Mouse (Mus musculus): ENCODE measurements around the gene Zfp708. TPM values are rescaled to one million over a fixed set of nuclear protein-coding genes. Genes with fewer than 3 reads are reported as not detected.
A peak's percentile ranks its signal among the peaks of the same experiment; 100 is the strongest.

Zfp708 gene
- total and polyA plus RNA-seq, 3 experiments, result 0.39 to 0.81 TPM; not detected in 1

DNA sequence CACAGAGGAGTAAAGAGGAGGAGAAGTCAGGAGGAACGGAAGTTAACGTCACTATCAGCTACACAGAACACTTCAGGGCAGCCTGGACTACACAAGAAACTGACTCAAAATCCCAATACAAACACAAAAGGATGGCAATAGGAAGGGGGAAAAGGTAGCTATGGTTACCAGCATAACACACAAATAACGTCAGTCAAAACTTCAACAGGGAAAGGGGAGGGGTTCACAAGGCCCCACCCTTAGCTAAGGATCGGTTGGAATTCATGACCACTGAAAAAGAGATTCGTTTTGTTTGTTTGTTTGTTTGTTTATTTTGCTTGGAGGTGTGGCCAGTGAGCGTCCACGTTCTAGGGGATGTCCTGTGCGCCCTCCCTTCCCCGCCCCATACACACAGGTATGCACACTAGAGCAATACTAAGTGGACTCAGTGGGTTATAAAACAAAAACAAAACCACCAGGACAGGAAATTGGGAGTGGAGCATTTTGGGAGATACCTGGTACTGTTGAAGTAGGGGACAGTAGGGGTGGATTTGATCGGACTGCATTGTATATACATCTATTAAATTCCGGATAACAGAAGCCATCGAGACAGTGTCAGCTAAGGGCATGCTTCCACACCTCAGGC is 37.5 kb downstream of the Zfp708 start:
- peak; percentile 26 for DNase-seq (ENCODE audit: low read depth, low spot score)
- Histone ChIP-seq H3K9me3 (replicated peaks; ENCODE audit: insufficient read depth, low read length) (no peaks in the 10 kb centered on the region), H3K4me1 (ENCODE audit: control insufficient read depth in 1 of 2, insufficient read depth in 2 of 2, low read length in 2 of 2) (peaks cover 0 to 5% of the 10 kb centered on the region in 2 experiments; a peak in 1 of 4 replicates), H3K4me3 (ENCODE audit: control insufficient read depth in 1 of 2, insufficient read depth in 1 of 2, low read depth in 2 of 2, low read length in 2 of 2) (peak overlapping the region; percentile 84 to 99), H3K79me2 (ENCODE audit: control insufficient read depth, insufficient read depth, low read length, poor library complexity) (no peaks in the 10 kb centered on the region), H3K27ac (ENCODE audit: control insufficient read depth, low read depth, low read length) (peak overlapping the region; percentile 45), H3K36me3 (ENCODE audit: control insufficient read depth in 1 of 2, insufficient read depth in 2 of 2, low read length in 2 of 2) (peaks cover 0 to 3% of the 10 kb centered on the region in 2 experiments; a peak in 1 of 4 replicates), H3K9ac (ENCODE audit: control insufficient read depth, low read depth, low read length, poor library complexity, severe bottlenecking) (peak overlapping the region; percentile 78), H3K27me3 (ENCODE audit: control insufficient read depth in 1 of 2, insufficient read depth in 2 of 2, low read length in 2 of 2) (no peaks in the 10 kb centered on the region)
- no peak for TF ChIP-seq HCFC1 (IDR thresholded peaks at IDR 0.05; ENCODE audit: low read depth, low read length)
- no peak for TF ChIP-seq SMC3 (IDR thresholded peaks at IDR 0.05; ENCODE audit: low read depth, low read length)
- no peak for TF ChIP-seq E2F4 (IDR thresholded peaks at IDR 0.05; ENCODE audit: borderline replicate concordance, low read depth, low read length)
- TF ChIP-seq ZKSCAN1 (IDR thresholded peaks at IDR 0.05; ENCODE audit: low read depth, low read length), result no peak
- TF ChIP-seq ZC3H11A (IDR thresholded peaks at IDR 0.05; ENCODE audit: low read depth, low read length), result no peak
- TF ChIP-seq POLR2AphosphoS2 (IDR thresholded peaks at IDR 0.05; ENCODE audit: low read length), result no peak
- no peak for TF ChIP-seq POLR2A (IDR thresholded peaks at IDR 0.05; ENCODE audit: control insufficient read depth in 1 of 2, insufficient read depth in 1 of 2, low read depth in 1 of 2, low read length in 2 of 2, poor library complexity in 1 of 2)
- no peak for TF ChIP-seq MAX (IDR thresholded peaks at IDR 0.05; ENCODE audit: low read length)
- TF ChIP-seq UBTF (IDR thresholded peaks at IDR 0.05; ENCODE audit: borderline replicate concordance, insufficient read depth, low read depth, low read length), result no peak
- TF ChIP-seq SIN3A (IDR thresholded peaks at IDR 0.05; ENCODE audit: low read length), result no peak
- TF ChIP-seq TAL1 (IDR thresholded peaks at IDR 0.05; ENCODE audit: low read length), result no peak
- TF ChIP-seq POLR2AphosphoS5 (IDR thresholded peaks at IDR 0.05; ENCODE audit: borderline replicate concordance, low read depth, low read length), result no peak
- no peak for TF ChIP-seq CTCF (IDR thresholded peaks at IDR 0.05 in 2 of 3, conservative IDR thresholded peaks at IDR 0.05 in 1 of 3; ENCODE audit: control insufficient read depth in 1 of 3, insufficient read depth in 1 of 3, low read depth in 2 of 3, low read length in 3 of 3, poor library complexity in 1 of 3, severe bottlenecking in 1 of 3)
- no peak for TF ChIP-seq ELF1 (IDR thresholded peaks at IDR 0.05; ENCODE audit: low read depth, low read length)
- TF ChIP-seq RAD21 (IDR thresholded peaks at IDR 0.05; ENCODE audit: low read depth, low read length), result no peak
- no peak for TF ChIP-seq JUND (IDR thresholded peaks at IDR 0.05; ENCODE audit: low read depth, low read length)

Other genes starting within 250 kb of the Zfp708 start
- gene Gm10767, start 193.1 kb downstream of the Zfp708 start, total RNA-seq (2012; rRNA removed), result 0.42 and 0.58 TPM in 2 replicates
- 1 to 10 TPM in 1 of 2 experiments, not detected in 1; 1.2 TPM for gene Gm10767, start 193.1 kb downstream of the Zfp708 start, polyA plus RNA-seq (2012; ENCODE audit: insufficient read depth in 1 of 2, insufficient read length in 2 of 2, low read depth in 1 of 2, low replicate concordance in 2 of 2, missing spikeins in 1 of 2)
- gene Zfp712, start 36.8 kb downstream of the Zfp708 start, total RNA-seq (2012; rRNA removed), result 0.69 and 0.85 TPM in 2 replicates
- gene Zfp712, start 36.8 kb downstream of the Zfp708 start, polyA plus RNA-seq (2012; ENCODE audit: insufficient read depth in 1 of 2, insufficient read length in 2 of 2, low read depth in 1 of 2, low replicate concordance in 2 of 2, missing spikeins in 1 of 2), result under 1 TPM in 1 of 2 experiments, not detected in 1; 0.47 TPM
- gene Gm28557, start 10.6 kb upstream of the Zfp708 start, total RNA-seq (2012; rRNA removed), result 2.2 and 2.9 TPM in 2 replicates
- 1 to 10 TPM in 1 of 2 experiments, not detected in 1; 2.1 TPM for gene Gm28557, start 10.6 kb upstream of the Zfp708 start, polyA plus RNA-seq (2012; ENCODE audit: insufficient read depth in 1 of 2, insufficient read length in 2 of 2, low read depth in 1 of 2, low replicate concordance in 2 of 2, missing spikeins in 1 of 2)
- gene Rslcan18, start 18.3 kb upstream of the Zfp708 start, total RNA-seq (2012; rRNA removed), result 0.19 and 0.26 TPM in 2 replicates
- gene Rslcan18, start 18.3 kb upstream of the Zfp708 start, polyA plus RNA-seq (2012; ENCODE audit: insufficient read depth in 1 of 2, insufficient read length in 2 of 2, low read depth in 1 of 2, low replicate concordance in 2 of 2, missing spikeins in 1 of 2), result under 1 TPM in 1 of 2 experiments, not detected in 1; 0.11 TPM
- gene Zfp759, start 23.7 kb upstream of the Zfp708 start, total RNA-seq (2012; rRNA removed), result 1.5 and 2.3 TPM in 2 replicates
- gene Zfp759, start 23.7 kb upstream of the Zfp708 start, polyA plus RNA-seq (2012; ENCODE audit: insufficient read depth in 1 of 2, insufficient read length in 2 of 2, low read depth in 1 of 2, low replicate concordance in 2 of 2, missing spikeins in 1 of 2), result 1 to 10 TPM in 1 of 2 experiments, not detected in 1; 1.5 TPM
- 0.12 TPM in 1 of 2 replicates, not detected in the other for gene Rsl1, start 75.2 kb upstream of the Zfp708 start, total RNA-seq (2012; rRNA removed)
- not detected for gene Rsl1, start 75.2 kb upstream of the Zfp708 start, polyA plus RNA-seq (2012; ENCODE audit: insufficient read depth in 1 of 2, insufficient read length in 2 of 2, low read depth in 1 of 2, low replicate concordance in 2 of 2, missing spikeins in 1 of 2)
- 0.29 and 0.46 TPM in 2 replicates for gene Zfp455, start 96.5 kb upstream of the Zfp708 start, total RNA-seq (2012; rRNA removed)
- gene Zfp455, start 96.5 kb upstream of the Zfp708 start, polyA plus RNA-seq (2012; ENCODE audit: insufficient read depth in 1 of 2, insufficient read length in 2 of 2, low read depth in 1 of 2, low replicate concordance in 2 of 2, missing spikeins in 1 of 2), result under 1 TPM in 1 of 2 experiments, not detected in 1; 0.38 TPM
- gene Zfp458, start 180.5 kb upstream of the Zfp708 start, total RNA-seq (2012; rRNA removed), result 1.4 and 1.6 TPM in 2 replicates
- gene Zfp458, start 180.5 kb upstream of the Zfp708 start, polyA plus RNA-seq (2012; ENCODE audit: insufficient read depth in 1 of 2, insufficient read length in 2 of 2, low read depth in 1 of 2, low replicate concordance in 2 of 2, missing spikeins in 1 of 2), result 1 to 10 TPM in 1 of 2 experiments, not detected in 1; 1.3 TPM
- gene Zfp457, start 208.5 kb upstream of the Zfp708 start, total RNA-seq (2012; rRNA removed), result 1.1 and 1.7 TPM in 2 replicates
- gene Zfp457, start 208.5 kb upstream of the Zfp708 start, polyA plus RNA-seq (2012; ENCODE audit: insufficient read depth in 1 of 2, insufficient read length in 2 of 2, low read depth in 1 of 2, low replicate concordance in 2 of 2, missing spikeins in 1 of 2), result 1 to 10 TPM in 1 of 2 experiments, not detected in 1; 1.4 TPM
- gene Zfp595, start 234.6 kb upstream of the Zfp708 start, total RNA-seq (2012; rRNA removed), result 3.2 and 3.9 TPM in 2 replicates
- gene Zfp595, start 234.6 kb upstream of the Zfp708 start, polyA plus RNA-seq (2012; ENCODE audit: insufficient read depth in 1 of 2, insufficient read length in 2 of 2, low read depth in 1 of 2, low replicate concordance in 2 of 2, missing spikeins in 1 of 2), result 1 to 10 TPM in 1 of 2 experiments, not detected in 1; 2.6 TPM